Mouse (Mus musculus) stomach, postnatal 0 days (tissue): ENCODE results near the gene Zfp488.

Source experiments
- CTCF ChIP-seq: IDR thresholded peaks from 2 replicates; pipeline ENCODE4 v1.5.1; 2016; ENCODE audit warnings: antibody characterized with exemption, low read depth, mild to moderate bottlenecking, moderate library complexity
- EP300 ChIP-seq: optimal IDR thresholded peaks from 2 replicates; pipeline ENCODE3; 2016; ENCODE audit warnings: antibody characterized with exemption

DNA sequence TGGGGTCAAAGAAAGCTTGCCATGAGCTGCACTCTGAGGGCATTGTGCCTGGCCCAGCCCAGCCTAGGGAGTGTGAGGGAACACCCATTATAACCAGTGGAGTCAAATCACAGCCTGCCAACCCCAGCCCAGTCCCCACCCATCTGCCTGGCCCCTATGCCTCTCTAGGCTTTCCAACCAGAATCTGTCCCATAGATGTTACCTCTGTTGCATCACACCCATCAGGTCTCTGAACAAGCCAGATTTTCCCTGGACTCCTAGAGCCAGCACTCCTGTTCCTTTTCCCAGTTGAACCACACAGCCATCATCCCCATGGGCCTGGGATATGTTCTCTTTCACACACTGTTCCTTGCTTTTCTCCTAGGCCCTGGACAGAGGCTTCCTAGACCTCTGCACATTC lies 22.9 kb upstream of the Zfp488 start:
- TF ChIP-seq CTCF, result no peak
- no peak for TF ChIP-seq EP300
